Mouse (Mus musculus): ENCODE data around the gene Pdzk1.

- TF ChIP-seq CTCF (conservative IDR thresholded peaks at IDR 0.05; ENCODE audit: insufficient read depth, insufficient read length, low read depth, low read length) (peak; percentile 64), POLR2A (IDR thresholded peaks at IDR 0.05; ENCODE audit: low read depth, low read length) (no peak)
These were observed 16.0 kb upstream of the Pdzk1 start for GRCm38 (mm10) chr3:96813106-96813505.

Measured in kidney, adult 2 months (tissue).